Mouse (Mus musculus) midbrain, embryonic 16.5 days (tissue): ENCODE data around the gene Dapl1. TPM values are rescaled to one million over a fixed set of nuclear protein-coding genes. Genes with fewer than 3 reads are reported as not detected.

Source experiments
- ATAC-seq: fragments of 200-750 bp; cut with Nextera tagmentation; 2 replicates; pipeline ENCODE4 v1.8.0; 2017; ENCODE audit warnings: moderate TSS enrichment
- H3K27ac ChIP-seq: fragments of 300-500 bp; sonication (generic); 2 replicates; pipeline ENCODE4 v1.5.1; 2014; ENCODE audit warnings: mild to moderate bottlenecking, low read length, mixed read lengths
- H3K27me3 ChIP-seq: fragments of 300-500 bp; sonication (generic); 2 replicates; pipeline ENCODE4 v1.6.1; 2014; ENCODE audit warnings: low read depth, low read length, mixed read lengths; ENCODE audit not compliant: control insufficient read depth, insufficient read depth
- H3K36me3 ChIP-seq: fragments of 300-500 bp; sonication (generic); 2 replicates; pipeline ENCODE4 v1.6.1; 2014; ENCODE audit warnings: mild to moderate bottlenecking, low read length, moderate library complexity, mixed read lengths; ENCODE audit not compliant: control insufficient read depth, insufficient read depth
- H3K4me1 ChIP-seq: fragments of 300-500 bp; sonication (generic); 2 replicates; pipeline ENCODE4 v1.6.1; 2014; ENCODE audit warnings: mild to moderate bottlenecking, low read length, mixed read lengths; ENCODE audit not compliant: control insufficient read depth, insufficient read depth
- H3K4me2 ChIP-seq: fragments of 300-500 bp; sonication (generic); 2 replicates; pipeline ENCODE4 v1.6.1; 2014; ENCODE audit warnings: mild to moderate bottlenecking, low read length, mixed read lengths
- H3K4me3 ChIP-seq: fragments of 300-500 bp; sonication (generic); 2 replicates; pipeline ENCODE4 v1.5.1; 2014; ENCODE audit warnings: low read depth, mild to moderate bottlenecking, low read length, moderate library complexity, mixed read lengths
- H3K9ac ChIP-seq: fragments of 300-500 bp; sonication (generic); 2 replicates; pipeline ENCODE4 v1.6.1; 2014; ENCODE audit warnings: low read depth, low read length, mixed read lengths
- H3K9me3 ChIP-seq: fragments of 300-500 bp; sonication (generic); replicated peaks from 2 replicates; pipeline ENCODE4 v1.6.1; 2014; ENCODE audit warnings: mild to moderate bottlenecking, low read length, mixed read lengths; ENCODE audit not compliant: control insufficient read depth, poor library complexity, severe bottlenecking
- WGBS: fragments of 180-500 bp; shearing (Covaris S2); extraction: QIAGEN DNeasy Blood & Tissue Kit; methylation state at CpG from one replicate; pipeline ENCODE4 v1.1.7; 2014; 5-methylcytosine and 5-hydroxymethylcytosine counted together
- polyA plus RNA-seq: library from polyadenylated mRNA; unstranded; fragments of >200 nt; fragmentation: Nextera tagmentation; extraction: Ambion mirVana; gene quantifications from 2 replicates; pipeline ENCODE4 v1.2.1, GENCODE M21; 2015

The Dapl1 gene
- polyA plus RNA-seq, 1 experiment from 2014 or later, result 1.6 TPM

- no peaks in the 10 kb centered on the region for H3K36me3 ChIP-seq
- H3K4me1 ChIP-seq, result no peaks in the 10 kb centered on the region
- no peaks in the 10 kb centered on the region for H3K9me3 ChIP-seq
- H3K4me2 ChIP-seq, result no peak overlapping the region
- WGBS, result 80% methylated on average over 2 of the region's 2 CpGs
- no peak overlapping the region for H3K9ac ChIP-seq
- H3K27me3 ChIP-seq, result no peaks in the 10 kb centered on the region
- no peak overlapping the region for H3K27ac ChIP-seq
- ATAC-seq, result no peak
- no peak overlapping the region for H3K4me3 ChIP-seq
These were observed 70.0 kb downstream of the Dapl1 start for GRCm38 (mm10) chr2:59554373-59554940.

Other genes starting within 250 kb of the Dapl1 start
- gene Tanc1, start 127.4 kb downstream of the Dapl1 start, polyA plus RNA-seq, result 4.2 and 4.5 TPM in 2 replicates